Mouse (Mus musculus) heart, postnatal 14 days (tissue): Measurements from ENCODE around the gene Hs3st3a1. TPM values are rescaled to one million over a fixed set of nuclear protein-coding genes. Genes with fewer than 3 reads are reported as not detected.
A peak's percentile ranks its signal among the peaks of the same experiment; 100 is the strongest.

Experiments
- DNase-seq, 2 experiments: peaks; one replicate each; pipeline ENCODE4 v3.0.0; 2021 to 2022
- intact Hi-C: fragments of 180-260 bp; cut with DNase I; formaldehyde crosslinking; loops from one replicate; pipeline ENCODE4 v1.15.1; 2025
- total RNA-seq, 2 experiments: library from RNA; stranded (reverse); gene quantifications; 2 replicates each; pipeline ENCODE4 v1.2.3; 2021

Hs3st3a1 gene
- total RNA-seq, 2 experiments from 2014 or later = 0.48 to 0.59 TPM

- intact Hi-C loops = no loop called here
- no peak for DNase-seq
These were observed 38.5 kb downstream of the Hs3st3a1 start for GRCm38 (mm10) chr11:64473679-64474078.

GRCm38 (mm10) chr11:64481445-64481844 lies 46.3 kb downstream of the Hs3st3a1 start:
- no peak for DNase-seq
- intact Hi-C loops = no loop called here

DNA sequence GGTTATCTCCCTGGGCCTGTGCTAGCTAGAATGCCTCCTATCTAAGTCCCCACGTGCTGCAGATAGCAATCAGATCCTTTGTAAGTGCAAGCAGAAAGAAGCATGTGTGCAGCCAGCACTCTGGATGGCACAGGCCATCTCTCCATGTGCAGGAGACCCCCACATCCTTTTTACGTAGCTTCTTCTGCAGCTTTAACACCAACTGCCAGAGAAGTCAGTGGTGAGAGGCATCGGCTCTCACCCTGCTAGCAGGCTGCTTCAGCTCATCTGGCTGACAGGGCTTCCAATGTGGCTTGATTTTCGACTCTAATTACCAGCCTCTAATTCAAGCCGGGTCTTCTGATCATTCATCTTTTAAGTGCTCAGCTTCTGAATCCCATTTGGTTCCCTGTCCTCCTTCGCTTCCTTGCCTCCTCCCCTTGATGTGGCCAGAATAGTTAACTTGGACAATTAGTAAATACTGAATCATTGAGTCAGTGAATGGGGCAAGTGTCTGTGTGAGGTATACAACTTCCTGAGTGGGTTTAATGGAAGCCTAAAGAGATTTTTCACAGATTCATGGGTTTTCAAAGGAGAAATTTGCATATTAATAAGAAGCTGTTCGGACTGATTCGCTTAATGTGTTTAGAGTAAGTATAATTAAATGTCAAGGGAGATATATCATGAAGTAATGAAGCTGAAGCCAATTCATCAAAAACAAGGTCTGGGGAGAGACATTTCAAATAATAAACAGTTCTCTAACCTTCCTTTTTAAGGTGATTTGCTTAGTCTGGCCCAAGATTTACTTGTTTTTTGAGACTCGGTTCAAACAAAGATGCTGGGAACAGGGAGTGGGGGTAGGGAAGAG lies 54.7 kb downstream of the Hs3st3a1 start:
- intact Hi-C loops = no loop called here
- no peak for DNase-seq

DNA sequence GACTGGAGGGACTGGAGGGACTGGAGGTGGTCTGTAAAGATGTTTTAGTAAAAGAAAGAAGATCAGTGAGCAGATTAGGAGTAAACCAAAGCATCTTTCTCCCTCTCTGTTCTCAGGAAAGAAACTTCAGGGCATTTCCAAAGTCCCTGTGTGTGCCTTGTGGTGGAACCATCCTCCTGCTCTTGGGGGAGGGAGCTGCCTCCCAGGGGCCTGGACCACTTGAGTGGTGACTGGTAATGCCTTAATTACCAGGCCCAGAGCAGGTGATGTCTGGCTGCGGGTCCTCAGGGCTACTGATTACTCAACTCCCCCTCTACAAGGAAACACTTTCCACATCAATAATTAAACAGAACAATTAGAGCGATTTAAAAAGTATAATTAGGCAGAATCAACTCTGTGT lies 59.3 kb downstream of the Hs3st3a1 start:
- no peak for DNase-seq
- intact Hi-C loops = no loop called here

DNA sequence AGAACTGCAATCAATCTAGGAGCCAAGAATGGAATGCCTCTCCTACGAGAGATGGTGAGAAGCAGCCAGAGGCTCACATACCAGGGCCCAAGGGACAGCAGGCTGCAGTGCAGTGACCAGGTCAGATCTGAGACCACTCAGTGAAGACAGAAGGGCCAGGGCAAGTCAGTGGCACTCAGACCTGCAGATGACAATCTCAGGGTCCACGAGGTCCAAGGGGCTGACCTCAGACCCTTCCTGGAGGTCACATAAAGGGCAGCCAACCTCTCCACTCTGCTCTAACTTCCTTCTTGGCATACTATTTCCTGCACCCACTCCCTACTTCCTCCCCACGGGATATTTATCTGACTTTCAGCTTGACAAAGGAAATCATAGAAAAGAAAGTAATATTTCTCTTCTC lies 60.8 kb downstream of the Hs3st3a1 start:
- intact Hi-C loops = no loop called here
- no peak for DNase-seq

DNA sequence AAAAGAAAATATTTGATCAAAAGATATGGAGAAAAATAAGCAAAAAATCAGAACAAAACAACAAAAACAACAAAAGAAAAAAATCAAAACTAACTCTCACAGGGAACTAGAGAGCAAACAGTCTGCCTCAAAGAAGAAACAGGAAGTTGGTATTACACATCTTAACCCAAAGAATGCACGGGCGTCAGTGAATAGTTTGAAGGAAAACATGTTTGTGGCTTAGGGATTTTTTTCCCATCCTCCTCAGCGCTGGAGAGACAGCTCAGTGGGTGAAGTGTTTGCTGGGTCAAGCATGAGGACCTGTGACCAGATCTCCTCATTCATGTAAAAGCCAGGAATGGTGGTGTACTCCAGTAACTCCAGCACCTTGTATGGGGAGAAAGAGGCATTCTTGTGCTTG lies 61.5 kb downstream of the Hs3st3a1 start:
- intact Hi-C loops = no loop called here
- no peak for DNase-seq

GRCm38 (mm10) chr11:64500536-64501112 lies 65.5 kb downstream of the Hs3st3a1 start:
- intact Hi-C loops = no loop called here
- DNase-seq = no peak

DNA sequence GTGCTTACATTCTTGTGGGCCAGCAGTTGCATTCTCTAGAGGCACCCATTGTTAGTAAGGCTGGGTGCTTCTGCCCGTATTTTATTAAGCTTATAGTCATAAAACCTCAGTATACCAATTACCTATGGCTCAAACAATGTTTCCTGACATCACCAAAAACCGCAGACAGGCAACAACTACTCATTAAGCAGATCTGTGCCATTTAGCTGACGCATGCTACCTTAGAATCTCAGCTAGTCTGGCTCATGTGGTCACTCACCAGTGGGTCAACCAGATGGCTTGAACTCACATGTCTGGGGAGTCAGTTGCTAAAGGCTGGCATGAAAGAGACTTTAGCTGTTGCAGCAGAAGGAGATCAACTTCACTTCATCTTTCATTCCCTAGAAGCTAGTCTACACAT lies 67.9 kb downstream of the Hs3st3a1 start:
- DNase-seq = no peak
- intact Hi-C loops = no loop called here

GRCm38 (mm10) chr11:64505924-64506323 lies 70.8 kb downstream of the Hs3st3a1 start:
- intact Hi-C loops = no loop called here
- DNase-seq = no peak

GRCm38 (mm10) chr11:64507024-64507423 lies 71.9 kb downstream of the Hs3st3a1 start:
- DNase-seq = no peak
- intact Hi-C loops = no loop called here

DNA sequence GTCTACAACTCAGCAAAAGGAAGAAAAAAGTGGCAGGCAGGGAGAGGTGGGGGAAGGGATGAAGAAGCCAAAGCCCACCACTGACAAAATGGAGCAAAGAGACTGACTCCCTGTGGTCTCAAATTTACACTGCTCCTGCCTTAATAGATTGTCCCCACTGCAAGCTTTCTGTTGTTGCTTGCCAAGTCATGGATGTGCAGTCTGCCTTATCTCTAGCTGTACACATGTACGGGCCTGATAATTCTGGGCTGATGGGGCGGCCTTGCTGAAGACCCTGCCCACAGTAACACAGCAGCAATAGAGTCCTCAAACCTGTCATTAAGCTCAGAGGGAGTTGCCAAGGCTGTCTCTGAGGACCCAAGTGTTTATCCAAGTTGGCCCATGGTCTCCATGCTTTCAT lies 74.0 kb downstream of the Hs3st3a1 start:
- no peak for DNase-seq
- intact Hi-C loops = no loop called here

DNA sequence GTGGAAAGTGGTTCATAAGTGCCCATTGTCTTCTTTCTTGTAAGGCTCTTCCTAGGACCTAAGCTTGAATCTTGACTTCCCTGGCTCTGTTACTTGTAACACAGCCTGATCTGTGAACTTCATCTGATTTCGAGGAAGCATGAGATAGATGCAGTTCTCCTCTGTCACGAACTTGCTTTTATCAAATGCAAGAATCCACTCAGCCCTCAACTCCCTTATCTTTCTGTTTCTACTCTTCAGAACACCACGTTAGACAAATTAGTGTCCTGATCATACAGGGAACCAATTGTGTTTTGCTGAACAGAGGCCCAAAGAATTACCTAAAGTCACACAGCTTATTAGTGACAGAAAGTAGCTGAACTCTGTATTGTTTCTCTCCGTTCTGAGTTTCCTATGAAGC lies 77.2 kb downstream of the Hs3st3a1 start:
- intact Hi-C loops = no loop called here
- no peak for DNase-seq

DNA sequence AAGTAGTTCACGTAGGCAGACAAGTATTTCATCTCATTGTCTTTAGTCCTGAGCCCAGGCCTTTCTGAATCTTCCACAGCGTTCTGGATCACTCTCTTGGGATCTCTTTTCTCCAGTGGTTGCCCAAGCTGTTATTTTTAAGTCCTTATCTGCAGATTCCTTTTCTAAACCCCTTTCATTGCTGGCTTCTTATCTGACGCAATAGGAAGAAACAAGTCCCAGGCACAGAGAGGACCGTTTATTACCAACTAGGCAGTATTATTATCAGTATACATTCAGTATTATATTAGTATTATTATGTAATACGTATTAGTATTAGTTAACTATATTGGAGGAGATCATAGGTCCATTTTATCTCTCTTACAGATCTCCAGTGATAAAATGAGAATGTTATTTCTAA lies 78.3 kb downstream of the Hs3st3a1 start:
- intact Hi-C loops = no loop called here
- DNase-seq = no peak

GRCm38 (mm10) chr11:64516712-64517589 lies 81.8 kb downstream of the Hs3st3a1 start:
- DNase-seq = no peak
- intact Hi-C loops = no loop called here

GRCm38 (mm10) chr11:64518146-64518841 lies 83.2 kb downstream of the Hs3st3a1 start:
- DNase-seq = no peak
- intact Hi-C loops = no loop called here

GRCm38 (mm10) chr11:64523993-64524570 lies 89.0 kb downstream of the Hs3st3a1 start:
- intact Hi-C loops = no loop called here
- DNase-seq = no peak

DNA sequence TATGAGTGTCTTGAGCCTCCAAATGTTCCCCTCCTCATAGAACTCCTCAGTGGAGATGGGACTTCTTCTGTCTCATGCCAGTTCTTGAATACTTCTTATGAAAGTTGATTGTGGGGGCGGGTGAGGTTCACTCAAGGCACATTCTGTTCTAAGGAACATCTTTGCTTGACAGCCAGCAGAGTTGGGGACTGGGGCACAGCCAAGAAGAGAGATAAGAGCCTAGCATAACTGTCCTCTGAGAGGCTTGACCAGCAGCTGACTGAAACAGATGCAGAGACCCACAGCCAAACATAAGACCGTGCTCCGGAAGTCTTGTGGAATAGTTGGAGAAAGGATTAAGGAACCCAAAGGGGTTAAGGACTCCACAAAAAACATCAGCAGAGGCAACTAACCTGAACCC lies 102.1 kb downstream of the Hs3st3a1 start:
- peak; percentile 61 to 66 for DNase-seq
- intact Hi-C loops = no loop called here

DNA sequence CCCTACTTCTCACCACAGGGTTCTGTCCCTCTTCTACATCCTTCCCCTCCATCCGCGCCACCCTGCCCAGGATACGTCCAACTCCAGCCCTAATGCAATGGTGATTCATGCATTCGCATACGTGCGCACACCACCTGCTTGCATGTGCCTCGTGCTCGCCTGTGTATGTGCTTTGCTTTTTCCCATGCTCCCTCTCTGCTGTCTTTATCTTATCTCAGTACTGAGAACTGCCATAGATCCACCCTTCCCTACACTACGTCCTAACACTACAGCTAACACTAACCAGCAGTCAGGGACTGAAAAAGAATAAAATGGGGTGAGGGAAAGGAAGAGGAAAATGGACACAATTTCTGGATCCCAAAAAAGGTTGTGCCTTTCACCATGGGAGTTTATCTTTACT lies 106.7 kb downstream of the Hs3st3a1 start:
- intact Hi-C loops = no loop called here
- DNase-seq = no peak

- intact Hi-C loops = no loop called here
- no peak for DNase-seq
These were observed 107.2 kb downstream of the Hs3st3a1 start for GRCm38 (mm10) chr11:64542335-64542734.

DNA sequence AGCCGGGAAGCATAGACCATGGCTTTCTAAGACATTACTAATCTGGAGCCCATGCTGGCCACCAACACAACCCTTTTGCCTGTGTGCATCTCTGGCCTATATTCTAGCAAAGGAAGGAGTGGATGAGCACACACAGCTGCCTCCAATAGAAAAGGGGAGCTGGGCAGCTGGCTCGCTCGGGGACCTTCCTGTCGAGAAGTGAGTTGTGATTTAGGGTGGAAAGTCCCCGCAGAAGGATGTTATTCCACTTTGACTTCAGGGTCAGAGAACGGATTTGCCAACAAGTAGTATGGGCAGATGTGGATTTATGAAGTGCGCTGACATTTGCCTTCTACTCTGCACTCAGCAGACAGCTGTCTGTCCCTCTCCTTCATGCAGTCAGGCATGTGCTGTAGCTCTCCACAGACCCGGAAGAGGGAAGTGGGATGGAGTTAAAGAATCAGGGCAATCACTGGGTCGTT lies 108.1 kb downstream of the Hs3st3a1 start:
- intact Hi-C loops = no loop called here
- no peak for DNase-seq
